9 mouse cellular contexts compared by ENCODE assay signal in the genomic region with DNA sequence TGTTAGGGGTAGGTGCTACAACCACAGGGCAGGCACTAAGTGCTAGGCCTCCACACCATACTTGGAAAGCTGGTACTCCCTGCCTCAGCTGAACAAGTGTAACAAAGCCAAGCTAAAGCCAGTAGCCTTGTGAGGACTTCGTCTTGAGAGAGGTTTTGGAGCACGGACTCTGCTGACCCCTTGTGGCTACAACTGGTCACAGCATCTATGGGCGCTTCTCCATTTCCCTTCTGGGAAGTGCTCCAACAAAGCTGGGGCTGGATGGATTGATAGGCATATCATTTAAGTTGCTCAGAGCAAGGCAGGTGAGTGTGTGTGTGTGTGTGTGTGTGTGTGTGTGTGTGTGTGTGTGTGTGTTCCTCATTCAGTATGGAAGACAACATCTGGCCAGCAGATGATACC. TPM values are rescaled to one million over a fixed set of nuclear protein-coding genes. Genes with fewer than 3 reads are reported as not detected.
DNase-seq lines count a peak whose midpoint lies in the region; ATAC-seq and TF ChIP-seq lines count a peak whose summit lies in the region.
"Had no signal": no experiment of that assay in that cellular context is flagged by ENCODE, and none has a peak within 500 bp of the region (broad histone marks: within the 10 kb centered on the region; RNA-seq: fewer than 3 reads in every experiment).

No protein-coding gene starts in this region.

- TF ChIP-seq POLR2A in ES-Bruce4 (IDR thresholded peaks at IDR 0.05; ENCODE audit: insufficient read depth, low read length) = no peak

- DNase-seq in c-Kit-positive CD71-positive TER-119-positive erythroid progenitor cells, embryonic 14.5 days (ENCODE audit: low spot score) = peak; percentile 81
- DNase-seq in heart, postnatal 25 days (ENCODE audit: low spot score) = peak; percentile 72
- peak; percentile 89 for DNase-seq in layer of hippocampus, adult 11-12 months (ENCODE audit: low spot score)
- DNase-seq in lung, embryonic 14.5 days = peak; percentile 96
- DNase-seq in ovary, postnatal 10 days (ENCODE audit: low spot score) = peak; percentile 78
- peak; percentile 79 for DNase-seq in thymus, postnatal 0 days (ENCODE audit: low spot score)

- H3K4me2 ChIP-seq in forebrain, embryonic 13.5 days = no peak overlapping the region
- no peak overlapping the region for H3K4me2 ChIP-seq in lung, embryonic 14.5 days

- H3K27ac ChIP-seq in ES-Bruce4 (ENCODE audit: insufficient read depth, low read length) = no peak overlapping the region
- H3K27ac ChIP-seq in forebrain, embryonic 13.5 days = peak overlapping the region; percentile 48; the same call in 1 of the 2 replicates
- H3K27ac ChIP-seq in lung, embryonic 14.5 days (ENCODE audit: low read depth) = no peak overlapping the region
- H3K27ac ChIP-seq: macrophage had no signal

- no peaks in the 10 kb centered on the region for H3K27me3 ChIP-seq in ES-Bruce4 (ENCODE audit: control insufficient read depth, insufficient read depth, low read length, poor library complexity, severe bottlenecking)
- no peaks in the 10 kb centered on the region for H3K27me3 ChIP-seq in forebrain, embryonic 13.5 days
- no peaks in the 10 kb centered on the region for H3K27me3 ChIP-seq in lung, embryonic 14.5 days (ENCODE audit: insufficient read depth, low read length)

- H3K9me3 ChIP-seq in ES-Bruce4 (replicated peaks; ENCODE audit: control insufficient read depth, insufficient read depth, low read length, poor library complexity, severe bottlenecking) = peaks cover 3% of the 10 kb centered on the region
- no peaks in the 10 kb centered on the region for H3K9me3 ChIP-seq in forebrain, embryonic 13.5 days (replicated peaks)
- H3K9me3 ChIP-seq in lung, embryonic 14.5 days (ENCODE audit: low read depth, low read length) = no peaks in the 10 kb centered on the region

- intact Hi-C loops in heart, postnatal 25 days (cut with DNase I) = loop anchor here (1.0 to 10.0 kb wide), 3 partner anchors 43 to 199 kb away; no protein-coding TSS in a partner anchor

- TF ChIP-seq EP300 in ES-Bruce4 (IDR thresholded peaks at IDR 0.05; ENCODE audit: insufficient read depth, low read depth, low read length) = no peak

- no peaks in the 10 kb centered on the region for H3K36me3 ChIP-seq in ES-Bruce4 (ENCODE audit: control insufficient read depth, insufficient read depth, low read length, poor library complexity, severe bottlenecking)
- peaks cover 41% of the 10 kb centered on the region for H3K36me3 ChIP-seq in forebrain, embryonic 13.5 days (ENCODE audit: poor library complexity, severe bottlenecking)
- peaks cover 29% of the 10 kb centered on the region for H3K36me3 ChIP-seq in lung, embryonic 14.5 days (ENCODE audit: insufficient read depth)

- no peak overlapping the region for H3K9ac ChIP-seq in ES-Bruce4 (ENCODE audit: low read depth, poor library complexity, severe bottlenecking)
- peak overlapping the region; percentile 48; the same call in 1 of the 2 replicates for H3K9ac ChIP-seq in forebrain, embryonic 13.5 days
- H3K9ac ChIP-seq in lung, embryonic 14.5 days = no peak overlapping the region

- H3K4me1 ChIP-seq in ES-Bruce4 (ENCODE audit: control insufficient read depth, insufficient read depth, low read length) = no peaks in the 10 kb centered on the region
- H3K4me1 ChIP-seq in forebrain, embryonic 13.5 days = peaks cover 8% of the 10 kb centered on the region
- H3K4me1 ChIP-seq in lung, embryonic 14.5 days (ENCODE audit: insufficient read depth) = 0 out of 2 replicates have a peak, but pooled peaks cover 4% of the 10 kb centered on the region

- ATAC-seq in forebrain, embryonic 13.5 days = peak; percentile 79
- ATAC-seq in lung, embryonic 14.5 days (ENCODE audit: insufficient read depth) = peak; percentile 64; the same call in 1 of the 2 replicates

- H3K4me3 ChIP-seq in ES-Bruce4 (ENCODE audit: low read depth, low read length) = no peak overlapping the region
- no peak overlapping the region for H3K4me3 ChIP-seq in forebrain, embryonic 13.5 days
- no peak overlapping the region for H3K4me3 ChIP-seq in lung, embryonic 14.5 days (ENCODE audit: low read depth, low read length)

- 0% methylated on average over 3 of the region's 3 CpGs for WGBS in forebrain, embryonic 13.5 days
- 0% methylated on average over 3 of the region's 3 CpGs for WGBS in lung, embryonic 14.5 days

- peak; percentile 95 for TF ChIP-seq CTCF in ES-Bruce4 (IDR thresholded peaks at IDR 0.05; ENCODE audit: low read depth, low read length)
- TF ChIP-seq CTCF in lung, embryonic 14.5 days (IDR thresholded peaks at IDR 0.05; ENCODE audit: low read depth) = peak; percentile 99

RNA-seq across cellular contexts. Expression of a gene that starts 35.2 kb away (rescaled TPM):
- 11.0 and 11.1 TPM in 2 replicates for polyA plus RNA-seq in ES-Bruce4 (2011; ENCODE audit: insufficient read depth, insufficient read length, low read depth, missing spikeins)
- polyA plus RNA-seq in forebrain, embryonic 13.5 days (2015; fragmentation: Nextera tagmentation; extraction: Ambion mirVana) = 16.7 and 19.7 TPM in 2 replicates
- 10 to 100 TPM; 17.0 to 18.5 TPM for total RNA-seq in heart, postnatal 25 days (2021)
- polyA plus RNA-seq in lung, embryonic 14.5 days (2014; fragmentation: Nextera tagmentation; extraction: Ambion mirVana) = 8.2 and 10.3 TPM in 2 replicates
- 0.74 and 0.86 TPM in 2 replicates for polyA plus RNA-seq in thymus, postnatal 0 days (2015; fragmentation: Nextera tagmentation; extraction: Ambion mirVana)

RNA-seq across cellular contexts. Expression of a gene that starts 39.9 kb away (rescaled TPM):
- polyA plus RNA-seq in ES-Bruce4 (2011; ENCODE audit: insufficient read depth, insufficient read length, low read depth, missing spikeins) = 20.0 and 21.7 TPM in 2 replicates
- 28.8 and 36.5 TPM in 2 replicates for polyA plus RNA-seq in forebrain, embryonic 13.5 days (2015; fragmentation: Nextera tagmentation; extraction: Ambion mirVana)
- total RNA-seq in heart, postnatal 25 days (2021) = 1 to 10 TPM; 4.1 to 4.3 TPM
- polyA plus RNA-seq in lung, embryonic 14.5 days (2014; fragmentation: Nextera tagmentation; extraction: Ambion mirVana) = 13.5 and 15.4 TPM in 2 replicates
- 1.7 and 2.2 TPM in 2 replicates for polyA plus RNA-seq in thymus, postnatal 0 days (2015; fragmentation: Nextera tagmentation; extraction: Ambion mirVana)

RNA-seq across cellular contexts. Expression of a gene that starts 57.4 kb away (rescaled TPM):
- polyA plus RNA-seq in ES-Bruce4 (2011; ENCODE audit: insufficient read depth, insufficient read length, low read depth, missing spikeins) = 0.60 and 0.72 TPM in 2 replicates
- 1.2 and 1.6 TPM in 2 replicates for polyA plus RNA-seq in forebrain, embryonic 13.5 days (2015; fragmentation: Nextera tagmentation; extraction: Ambion mirVana)
- total RNA-seq in heart, postnatal 25 days (2021) = 10 to 100 TPM; 22.3 to 28.8 TPM
- 0.46 and 0.54 TPM in 2 replicates for polyA plus RNA-seq in lung, embryonic 14.5 days (2014; fragmentation: Nextera tagmentation; extraction: Ambion mirVana)
- 3.6 and 4.5 TPM in 2 replicates for polyA plus RNA-seq in thymus, postnatal 0 days (2015; fragmentation: Nextera tagmentation; extraction: Ambion mirVana)
- polyA plus RNA-seq: macrophage had no signal
